Mouse (Mus musculus) T-helper 17 cell (primary cell): ENCODE results near the gene Flt1.

Source experiments
- in situ Hi-C, 2 experiments: fragments of 300-600 bp; cut with MboI, MseI; formaldehyde crosslinking; loops; 1 replicate in 1 of 2; 2 replicates in 1 of 2; pipeline ENCODE4 v1.15.1; 2025; ENCODE audit warnings: high pct_unique_total_duplicates in 2 of 2

Gene Flt1

DNA sequence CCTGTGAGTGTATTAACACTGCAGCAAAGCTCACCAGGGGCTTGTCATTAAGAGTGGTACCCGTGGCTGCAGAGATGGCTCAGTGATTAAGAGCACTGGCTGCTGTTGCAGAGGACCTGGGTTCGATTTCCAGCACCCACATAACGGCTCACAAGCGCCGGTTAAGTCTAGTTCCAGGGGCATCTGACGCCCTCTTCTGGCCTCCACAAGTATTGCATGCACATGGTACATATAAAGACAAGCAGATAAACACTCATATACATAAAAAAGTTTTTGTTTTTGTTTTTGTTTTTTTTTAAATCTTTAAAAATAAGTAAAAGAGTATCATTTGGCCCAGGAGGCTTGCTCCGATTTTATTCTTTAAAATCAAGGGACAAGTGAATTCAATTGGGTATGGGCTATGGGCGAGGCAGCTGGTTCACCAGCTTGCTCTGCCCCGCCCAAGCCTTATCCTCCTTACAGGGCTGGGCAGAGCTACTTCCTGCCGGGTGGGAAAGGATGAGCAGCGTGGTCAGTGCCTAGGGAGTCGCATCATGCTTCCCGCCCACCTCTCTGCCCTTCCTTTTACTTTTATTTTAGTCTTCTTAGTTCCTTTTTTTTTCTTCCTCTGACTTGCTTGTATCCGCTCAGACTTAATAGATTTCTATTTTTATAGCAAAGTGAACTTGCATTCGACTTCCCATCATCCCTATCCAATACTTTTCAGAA is 57.0 kb downstream of the Flt1 start:
- in situ Hi-C loops = no loop called here

DNA sequence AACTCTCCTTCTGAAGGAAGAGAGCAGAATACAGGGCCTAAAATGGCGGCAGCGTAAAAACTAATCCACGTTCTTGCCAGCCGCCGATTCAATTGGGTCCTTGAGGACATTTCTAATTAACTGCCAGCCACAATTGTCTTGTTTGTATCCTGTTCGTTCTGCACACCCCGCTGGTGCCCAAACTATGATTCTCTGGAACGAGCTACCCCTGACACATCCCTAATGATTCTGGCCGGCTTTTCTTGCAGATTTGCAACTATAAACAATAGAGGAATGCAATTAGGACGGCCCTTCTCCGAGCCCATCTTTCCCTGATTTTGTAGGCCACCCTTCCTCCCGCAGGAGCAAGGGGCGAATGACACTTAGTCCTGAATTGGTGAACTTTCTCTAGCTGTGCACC is 59.9 kb downstream of the Flt1 start:
- in situ Hi-C loops = no loop called here

DNA sequence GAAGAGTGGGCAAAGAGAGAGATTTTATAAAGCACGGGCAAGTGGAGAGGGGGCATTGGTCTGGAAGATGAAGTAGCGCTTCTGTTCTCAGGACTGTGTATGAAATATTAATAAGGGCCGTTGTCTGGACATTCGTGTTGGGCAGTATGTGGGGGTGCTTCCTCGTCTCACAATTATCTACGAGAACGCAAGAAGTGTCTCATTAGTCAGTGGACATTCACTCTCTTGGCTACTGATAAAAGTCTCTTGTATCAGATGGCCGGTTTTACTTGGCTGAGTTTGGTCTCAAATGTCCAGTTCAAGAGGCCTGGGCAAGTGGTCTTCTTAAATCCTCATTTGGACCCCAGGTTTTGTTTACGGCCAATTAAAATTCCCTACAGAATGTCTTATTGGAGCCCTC is 60.4 kb downstream of the Flt1 start:
- in situ Hi-C loops = no loop called here

DNA sequence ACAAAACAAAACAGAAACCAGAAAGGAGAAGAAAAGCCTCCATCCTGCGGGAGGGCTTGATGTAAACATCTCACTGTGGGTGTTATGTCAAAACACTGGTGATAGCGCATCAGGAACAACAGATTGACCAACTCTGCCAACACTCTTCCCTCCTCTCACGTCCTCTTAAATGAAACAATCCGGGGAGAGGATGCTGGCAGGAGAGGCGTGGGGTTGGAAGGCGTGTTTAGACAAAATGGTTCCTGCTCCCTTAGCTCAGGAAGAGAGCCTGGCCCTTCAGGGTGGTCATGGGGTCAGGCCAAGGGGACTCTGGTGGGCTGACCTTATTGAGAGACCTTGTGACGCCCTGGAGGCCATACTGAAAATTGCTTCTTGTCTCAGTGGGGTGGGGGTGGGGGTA is 65.9 kb downstream of the Flt1 start:
- in situ Hi-C loops = no loop called here

DNA sequence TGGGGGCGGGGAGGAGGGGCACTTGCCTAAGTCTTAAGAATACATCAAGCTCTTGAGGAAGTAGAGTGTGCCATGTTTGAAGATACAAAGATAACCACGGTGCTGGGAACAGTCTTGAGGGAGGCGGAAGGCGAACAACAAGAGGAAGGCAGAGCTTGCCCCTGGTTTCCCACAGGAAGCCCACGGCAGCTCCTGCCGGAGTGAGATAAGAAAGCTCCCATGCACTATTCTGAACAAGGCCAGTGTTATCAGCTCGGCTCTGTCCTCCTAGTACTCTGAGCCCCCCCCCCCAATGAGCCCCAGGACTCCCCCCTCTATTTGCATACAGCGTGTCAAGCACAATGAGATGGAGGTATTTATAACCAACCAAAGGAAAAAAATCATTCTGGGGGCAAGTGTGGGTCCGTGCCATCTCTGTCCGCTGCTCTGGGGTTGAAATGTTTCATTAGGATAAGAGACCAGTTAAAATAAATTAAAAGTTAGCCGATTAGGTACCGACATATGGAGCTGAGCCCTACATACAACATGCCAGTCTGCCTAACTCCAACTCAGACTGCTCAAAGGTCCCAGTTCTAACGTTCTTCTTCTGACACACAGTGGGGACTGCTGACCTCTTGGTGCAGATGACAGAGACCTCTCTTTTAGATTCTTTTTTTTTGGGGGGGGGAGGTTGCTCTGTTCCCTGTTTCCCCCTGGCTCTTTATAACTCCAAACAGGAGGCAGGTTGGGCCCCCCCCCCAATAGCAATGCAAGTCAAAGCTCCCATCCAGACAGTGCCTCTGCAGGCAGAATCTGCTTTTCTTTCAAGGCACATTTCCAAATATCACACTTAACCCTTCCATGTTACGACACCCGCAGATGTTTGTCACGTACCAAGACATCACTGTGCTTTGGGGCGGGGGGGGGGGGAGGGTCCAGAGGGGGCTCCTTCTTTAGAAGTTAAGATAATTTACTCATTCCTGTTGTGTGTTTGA is 67.6 kb downstream of the Flt1 start:
- in situ Hi-C loops = no loop called here

DNA sequence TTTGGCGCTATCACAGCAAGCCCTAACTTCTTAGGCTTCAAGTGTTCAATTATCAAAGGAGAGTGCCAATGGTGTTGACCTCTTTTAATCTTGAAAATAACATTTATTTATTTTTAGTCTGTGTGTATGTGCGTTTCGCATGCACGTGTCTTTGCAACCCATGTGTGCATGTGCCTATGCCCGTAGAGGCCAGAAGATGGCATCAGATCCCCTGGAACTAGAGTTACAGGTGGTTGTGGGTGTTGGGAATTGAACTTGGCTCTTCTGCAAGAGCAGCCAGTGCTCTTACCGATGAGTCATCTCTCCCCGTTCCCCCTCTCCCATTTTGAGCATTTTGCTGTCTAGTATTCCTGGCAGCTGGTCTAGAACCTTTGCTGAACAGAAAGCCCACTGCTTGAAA is 70.0 kb downstream of the Flt1 start:
- in situ Hi-C loops = no loop called here

DNA sequence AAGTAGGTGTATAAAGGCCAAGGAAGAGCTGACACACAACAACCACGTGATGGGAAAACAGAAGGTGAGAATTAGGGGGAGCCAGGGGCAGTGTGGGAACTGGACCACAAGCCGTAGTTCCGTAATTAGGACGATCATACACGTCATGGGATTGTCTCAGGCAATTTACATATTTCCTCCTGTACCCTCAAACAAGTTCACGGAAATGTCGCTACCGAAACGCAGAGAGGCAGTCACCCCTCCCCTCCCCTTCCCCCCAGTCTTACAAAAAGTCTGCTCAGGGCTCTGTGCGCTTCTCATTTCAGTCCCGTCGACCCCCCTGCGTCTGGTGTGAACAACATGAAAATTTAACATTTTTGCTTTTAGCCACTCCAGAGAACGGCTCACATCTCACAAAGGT is 74.6 kb downstream of the Flt1 start:
- in situ Hi-C loops = loop anchor here in 1 of 2 experiments (5.0 kb wide), 1 partner anchor 571 kb away; no protein-coding TSS in a partner anchor

DNA sequence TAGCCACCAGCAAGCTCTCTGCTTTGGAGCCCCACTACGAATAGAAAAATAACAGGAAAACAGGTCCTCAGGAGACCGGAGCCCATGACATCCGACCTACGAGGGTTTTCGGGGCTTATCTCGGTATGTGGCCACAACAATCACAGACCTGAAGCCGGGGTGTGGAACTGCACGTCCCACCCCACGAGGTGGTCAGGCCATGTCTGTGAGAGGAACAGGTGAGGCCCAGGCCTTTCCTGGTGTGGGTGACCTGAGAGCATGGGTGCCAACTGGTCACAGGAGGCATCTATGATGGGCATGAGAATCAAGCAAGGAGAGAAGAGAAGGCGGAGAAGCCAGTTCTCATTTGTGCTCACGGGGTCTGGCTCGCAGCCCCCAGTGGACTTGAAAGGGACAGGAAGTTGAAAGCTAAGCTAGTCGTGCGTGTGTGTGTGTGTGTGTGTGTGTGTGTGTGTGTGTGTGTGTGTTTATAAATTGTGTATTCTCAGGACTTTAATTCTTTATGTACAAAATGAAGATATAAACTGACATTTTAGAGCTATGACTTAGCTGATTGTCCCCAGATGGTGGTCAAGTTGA is 79.4 kb downstream of the Flt1 start:
- in situ Hi-C loops = no loop called here

DNA sequence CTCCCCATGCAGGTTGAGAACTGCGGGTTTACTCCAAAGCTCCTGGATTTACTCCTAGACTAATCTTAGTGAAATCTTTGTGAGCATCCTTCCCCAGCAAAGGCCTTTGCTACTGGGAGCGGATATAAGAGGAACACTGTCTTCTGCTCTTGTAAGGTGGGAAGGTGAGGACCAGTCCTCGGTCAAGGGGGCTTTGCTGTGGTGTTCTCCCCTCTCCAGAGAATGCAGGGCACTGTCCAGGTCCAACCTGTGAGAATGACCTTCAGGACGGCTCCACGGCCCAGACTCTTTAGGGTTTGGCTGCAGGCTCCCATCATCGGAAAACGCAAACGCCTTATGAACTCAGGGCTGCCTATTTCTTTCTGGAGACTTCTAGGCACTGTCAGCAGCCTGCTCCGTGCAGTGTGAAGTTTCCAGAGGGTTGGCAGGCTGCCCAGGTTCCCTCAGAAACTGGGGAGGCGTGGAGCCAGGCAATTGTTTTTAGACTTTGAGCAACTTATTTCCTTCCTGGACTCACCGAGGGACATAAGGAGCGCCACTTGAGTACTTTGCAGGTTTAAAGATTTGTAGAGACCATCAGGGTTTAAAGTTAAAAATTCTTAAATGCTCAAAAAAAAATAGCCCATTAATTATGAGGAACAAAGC is 80.7 kb downstream of the Flt1 start:
- in situ Hi-C loops = no loop called here

DNA sequence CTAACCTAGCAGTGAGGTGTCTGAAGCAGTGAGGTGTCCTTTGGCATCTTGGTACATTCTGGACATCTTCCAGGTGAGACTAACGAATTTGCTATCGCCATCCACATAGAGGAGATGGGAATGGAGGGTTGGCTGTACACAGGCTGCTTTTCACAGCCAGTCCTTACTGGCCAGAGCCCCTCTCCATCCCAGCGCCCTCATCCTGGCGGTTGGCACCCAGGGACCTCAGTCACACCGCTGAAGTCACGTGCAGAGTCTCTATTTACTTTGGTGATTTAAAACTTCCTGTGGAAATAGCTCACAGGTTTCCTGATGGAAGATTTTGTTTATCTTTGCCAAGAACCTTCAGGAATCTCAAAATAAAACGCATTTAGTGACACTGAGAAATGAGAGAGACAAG is 84.4 kb downstream of the Flt1 start:
- in situ Hi-C loops = no loop called here

DNA sequence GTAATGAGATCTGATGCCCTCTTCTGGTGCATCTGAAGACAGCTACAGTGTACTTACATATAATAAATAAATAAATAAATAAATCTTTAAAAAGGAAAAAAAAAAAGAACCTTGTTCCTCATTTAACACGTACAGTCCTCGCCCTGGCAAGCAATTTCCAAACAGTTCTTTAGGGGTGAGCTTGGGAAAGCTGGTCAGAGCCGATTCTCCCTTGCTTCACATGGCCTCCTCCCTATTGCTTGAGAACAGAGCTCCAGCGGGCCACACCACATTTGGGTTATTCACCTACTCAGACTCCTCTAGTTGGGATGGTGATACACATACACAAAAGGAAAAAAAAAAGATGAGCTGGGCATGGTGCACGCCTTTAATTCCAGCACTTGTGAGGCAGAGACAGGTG is 85.9 kb downstream of the Flt1 start:
- in situ Hi-C loops = no loop called here

DNA sequence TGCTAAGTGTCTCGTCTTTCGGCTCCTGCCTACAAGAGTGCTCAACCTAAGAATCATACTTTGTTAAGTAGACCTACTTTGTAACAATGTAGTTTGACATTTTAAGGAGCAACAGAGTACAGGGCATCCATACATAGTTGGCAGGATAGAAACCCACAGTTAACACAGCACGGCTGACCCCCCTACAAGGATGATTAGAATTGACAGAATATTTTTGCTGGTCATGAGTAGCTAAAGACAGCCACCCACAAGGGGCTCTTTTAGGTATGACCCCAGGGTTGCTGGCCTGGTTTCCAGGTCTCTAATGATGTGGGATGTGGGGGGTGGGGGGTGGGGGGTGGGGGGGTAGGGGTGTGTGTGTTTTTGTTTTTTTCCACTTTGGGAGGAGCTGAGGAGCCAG is 89.1 kb downstream of the Flt1 start:
- in situ Hi-C loops = no loop called here

DNA sequence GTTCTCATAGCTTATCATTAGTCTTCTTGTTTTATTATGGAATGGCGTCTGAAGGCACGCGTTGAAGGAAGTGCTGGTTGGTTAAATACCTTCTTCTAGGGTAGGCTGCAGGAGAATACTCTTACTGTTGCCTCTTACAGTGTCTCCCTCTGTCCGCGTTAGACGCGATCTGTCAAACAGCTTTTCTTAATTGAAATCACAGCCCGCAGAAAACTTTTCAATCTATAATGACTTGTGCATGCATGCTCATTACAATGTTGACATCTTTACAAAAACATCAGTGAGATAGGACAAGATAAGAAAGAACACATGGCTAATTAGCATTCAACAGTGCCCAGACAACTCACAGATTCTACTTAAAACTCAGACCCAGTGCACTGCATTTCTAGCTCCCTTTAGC is 89.9 kb downstream of the Flt1 start:
- in situ Hi-C loops = no loop called here

DNA sequence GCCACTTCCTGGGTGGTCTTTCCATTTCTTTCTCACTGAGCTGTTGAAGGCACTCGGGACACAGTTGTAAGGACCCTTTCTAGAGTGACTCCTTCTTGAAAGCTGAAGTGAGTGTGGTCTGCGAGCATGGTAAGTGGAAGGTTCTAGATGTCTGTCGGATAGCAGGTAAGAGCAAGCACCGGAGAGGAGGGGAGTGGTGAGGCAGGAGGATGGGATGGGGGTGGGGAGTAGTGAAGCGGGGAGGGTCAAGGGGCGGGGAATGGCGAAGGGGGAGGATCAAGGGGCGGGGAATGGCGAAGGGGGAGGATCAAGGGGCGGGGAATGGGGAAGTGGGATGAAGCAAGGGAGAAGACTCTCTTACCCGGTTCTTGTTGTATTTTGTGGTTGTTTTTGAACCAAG is 91.8 kb downstream of the Flt1 start:
- in situ Hi-C loops = no loop called here

DNA sequence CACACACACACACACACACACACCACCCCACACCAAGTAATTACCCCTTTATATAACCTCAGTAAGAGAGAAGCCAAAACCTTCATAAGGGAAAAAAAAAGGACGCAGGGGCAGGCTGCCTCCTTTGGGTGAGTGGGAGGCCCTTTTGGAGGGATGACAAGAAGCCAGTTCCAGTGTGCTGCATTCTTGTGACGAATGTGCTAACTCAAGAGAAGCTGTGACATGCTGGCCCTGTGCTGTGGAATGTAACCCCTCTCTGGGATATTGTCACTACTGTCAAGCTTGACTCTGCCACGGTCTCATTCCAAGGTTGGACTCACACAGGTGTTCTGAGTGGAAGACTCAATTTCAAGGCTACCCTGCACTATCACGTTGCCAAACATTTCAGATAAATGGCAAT is 93.1 kb downstream of the Flt1 start:
- in situ Hi-C loops = no loop called here

DNA sequence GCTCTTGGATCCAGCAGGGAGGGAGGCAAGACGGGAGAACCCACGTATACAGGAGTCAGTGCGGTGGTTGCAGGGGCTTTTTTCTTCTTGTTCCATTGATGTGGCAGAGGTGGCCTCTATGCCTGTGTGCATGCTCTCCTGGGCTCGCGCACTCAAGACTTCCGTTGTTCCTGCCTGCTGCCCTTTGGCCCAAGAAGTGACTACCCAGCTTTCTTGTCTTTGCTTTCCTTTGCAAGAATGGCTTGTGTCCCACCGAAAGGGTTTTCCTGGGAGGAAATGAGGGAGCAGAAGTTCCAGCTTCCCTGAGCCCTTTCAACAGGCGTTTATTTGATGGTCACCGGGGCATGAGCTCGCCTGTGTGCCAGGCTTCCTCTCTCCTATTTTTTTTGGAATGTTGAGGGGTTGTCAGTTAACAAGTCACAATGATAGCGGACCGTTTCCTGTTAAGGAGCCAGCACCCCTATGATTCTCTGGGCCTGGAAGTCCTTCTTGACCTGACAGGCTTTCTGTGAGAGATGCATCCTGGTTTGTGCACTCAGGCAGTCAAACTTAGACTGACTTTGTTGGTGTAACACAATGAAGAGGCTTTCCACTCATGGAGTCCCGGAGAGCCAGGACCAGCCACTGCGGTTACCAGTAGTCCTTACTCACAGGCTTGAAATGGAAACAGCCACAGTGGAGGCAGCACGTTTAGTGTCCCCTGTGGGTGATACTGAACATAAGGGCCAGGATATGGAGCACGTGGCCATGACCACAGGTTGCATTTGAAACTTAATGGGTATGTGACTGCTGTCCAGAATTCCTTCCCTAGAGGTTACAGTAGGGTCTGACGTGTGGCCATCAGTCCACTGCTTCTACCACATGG is 95.2 kb downstream of the Flt1 start:
- in situ Hi-C loops = no loop called here

DNA sequence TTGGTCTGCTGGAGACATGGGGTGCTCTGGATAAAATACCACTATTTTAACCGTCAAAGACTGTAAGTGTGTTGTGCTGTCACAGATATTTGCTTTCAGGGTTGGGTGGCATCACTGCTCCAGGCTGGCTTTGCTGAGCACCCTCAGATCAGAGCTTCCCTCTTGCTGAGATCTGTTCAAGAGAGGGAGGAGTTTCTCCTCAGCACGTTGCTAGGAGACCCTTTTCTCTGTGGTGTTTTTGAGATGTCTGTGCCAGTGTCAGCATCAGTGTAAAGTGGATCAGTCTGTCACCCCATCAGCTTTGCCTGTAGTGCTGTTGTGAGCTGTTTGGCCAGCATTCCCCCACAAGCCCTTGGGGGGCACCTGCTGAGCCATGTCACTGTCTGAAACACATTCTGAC is 98.9 kb downstream of the Flt1 start:
- in situ Hi-C loops = no loop called here

DNA sequence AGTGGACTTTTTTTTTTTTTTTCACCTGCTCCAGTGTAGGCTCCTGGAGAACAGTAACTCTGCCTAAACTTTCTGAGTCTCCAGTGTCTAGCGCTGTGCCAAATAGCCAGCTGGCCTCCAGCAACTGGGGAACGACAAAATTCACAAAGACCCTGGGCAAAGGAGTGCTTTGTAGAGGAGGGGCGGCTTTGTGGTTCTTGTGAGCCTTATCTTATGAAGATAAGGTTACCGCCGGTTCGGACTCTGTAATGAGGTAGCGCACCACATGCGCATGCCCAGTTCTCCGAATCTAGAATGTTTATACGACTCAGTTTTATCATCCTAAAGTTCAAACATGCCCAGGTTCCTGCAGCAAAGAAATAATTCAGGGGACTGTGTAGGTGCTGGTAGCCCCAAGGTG is 102.1 kb downstream of the Flt1 start:
- in situ Hi-C loops = no loop called here

DNA sequence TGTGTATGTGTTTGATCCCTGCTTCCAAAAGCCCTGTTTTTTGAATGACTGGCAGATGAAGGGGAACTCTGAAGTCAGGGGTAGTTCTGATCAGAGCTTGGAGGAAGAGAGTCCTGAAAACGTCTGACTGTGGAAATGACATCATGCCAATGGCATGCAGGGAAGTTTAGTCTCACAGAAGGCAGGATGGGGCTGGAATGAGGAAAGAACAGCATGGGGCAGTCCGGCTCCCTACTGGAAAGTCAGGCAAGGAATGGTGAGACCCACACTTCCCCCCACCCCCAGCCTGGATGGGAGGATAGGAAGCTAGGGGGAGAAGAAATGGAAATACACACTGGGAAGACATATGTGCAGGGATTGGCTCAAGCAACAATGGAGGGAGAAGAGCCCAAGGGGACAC is 105.6 kb downstream of the Flt1 start:
- in situ Hi-C loops = no loop called here

DNA sequence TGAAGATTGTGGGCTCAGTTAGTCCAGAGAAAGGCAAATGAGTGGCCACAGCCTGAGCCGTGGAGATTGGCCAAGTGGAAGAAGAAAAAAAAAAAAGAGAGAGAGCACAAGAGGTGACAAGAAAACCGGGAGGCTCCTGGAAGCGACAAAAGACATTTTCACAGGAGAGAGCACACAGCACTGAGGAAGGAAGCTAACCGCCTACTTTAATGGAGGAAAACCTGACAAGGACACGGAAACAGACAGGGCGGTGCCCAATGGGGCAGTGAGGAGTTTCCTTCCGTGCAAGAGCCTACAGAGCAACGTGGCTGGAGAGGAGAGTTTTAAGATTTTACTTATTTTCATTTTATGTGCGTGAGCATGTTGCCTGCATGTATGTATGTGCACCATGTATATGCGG is 107.6 kb downstream of the Flt1 start:
- in situ Hi-C loops = no loop called here

DNA sequence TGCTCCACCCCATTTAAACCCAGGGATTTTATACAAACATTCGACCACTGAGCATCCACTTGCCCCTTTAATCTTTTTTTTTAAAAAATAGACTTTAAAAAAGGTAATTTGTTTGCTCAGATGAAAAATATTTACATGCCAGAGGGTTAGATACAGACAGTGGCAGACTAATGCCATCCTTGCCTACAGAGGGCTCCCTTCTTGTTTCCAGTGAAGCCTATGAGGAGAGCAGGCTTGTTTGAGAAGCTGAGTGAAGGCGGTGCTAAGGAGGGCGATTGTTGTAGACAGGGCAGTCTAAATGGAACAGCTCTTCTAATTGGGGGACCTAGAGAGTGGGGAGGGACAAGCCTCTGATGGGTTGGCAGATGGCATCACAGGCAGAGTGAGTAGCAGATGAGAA is 109.4 kb downstream of the Flt1 start:
- in situ Hi-C loops = no loop called here
